Mouse (Mus musculus) lung, adult 2 months (tissue): ENCODE data around the gene Col8a2. TPM values are rescaled to one million over a fixed set of nuclear protein-coding genes. Genes with fewer than 3 reads are reported as not detected.

Experiments
- DNase-seq: peaks from one replicate; pipeline ENCODE4 v3.0.0; 2022
- H3K4me1 ChIP-seq: fragments of 200-500 bp; 2 replicates; pipeline ENCODE4 v1.6.1; 2011; ENCODE audit warnings: low read length; ENCODE audit not compliant: control insufficient read depth, insufficient read depth
- H3K4me3 ChIP-seq: fragments of 200-500 bp; replicated peaks from 2 replicates; pipeline ENCODE3; 2011; ENCODE audit warnings: low read depth, mild to moderate bottlenecking, control low read depth, low read length; ENCODE audit errors: extremely low read depth
- CTCF ChIP-seq: fragments of 200-500 bp; IDR thresholded peaks from 2 replicates; pipeline ENCODE4 v1.5.1; 2011; ENCODE audit warnings: mild to moderate bottlenecking, low read length, control low read depth; ENCODE audit not compliant: insufficient read depth
- POLR2A ChIP-seq: fragments of 200-500 bp; IDR thresholded peaks from 2 replicates; pipeline ENCODE4 v1.6.1; 2011; ENCODE audit warnings: low read depth, mild to moderate bottlenecking, control low read depth, low read length, borderline replicate concordance; ENCODE audit errors: extremely low read depth
- WGBS: fragments of 180-500 bp; shearing (Covaris S2); methylation state at CpG from one replicate; pipeline ENCODE4 v1.1.7; 2018; 5-methylcytosine and 5-hydroxymethylcytosine counted together
- polyA plus RNA-seq: library from polyadenylated mRNA; depleted of rRNA; stranded (reverse); fragments of >200 nt; gene quantifications from 2 replicates; pipeline ENCODE4 v1.2.3, GENCODE M21; 2012

Col8a2 gene
- polyA plus RNA-seq, 1 experiment: 4.4 TPM

GRCm38 (mm10) chr4:126253637-126254272, 32.8 kb upstream of the Col8a2 start:
- WGBS: 42% methylated on average over 14 of the region's 14 CpGs
- peaks cover 38% of the 10 kb centered on the region for H3K4me1 ChIP-seq
- TF ChIP-seq CTCF (no peak), POLR2A (no peak)

GRCm38 (mm10) chr4:126254315-126255112, 32.1 kb upstream of the Col8a2 start:
- DNase-seq: peak; percentile 54
- Histone ChIP-seq H3K4me3 (peak overlapping the region; percentile 86), H3K4me1 (peaks cover 43% of the 10 kb centered on the region)
- WGBS: 16% methylated on average over 9 of the region's 9 CpGs
- TF ChIP-seq CTCF (no peak), POLR2A (no peak)

More at GRCm38 (mm10) chr4:126253637-126254272, 32.8 kb upstream of the Col8a2 start:
- H3K4me3 ChIP-seq: peak overlapping the region; percentile 12
- DNase-seq: no peak

DNA sequence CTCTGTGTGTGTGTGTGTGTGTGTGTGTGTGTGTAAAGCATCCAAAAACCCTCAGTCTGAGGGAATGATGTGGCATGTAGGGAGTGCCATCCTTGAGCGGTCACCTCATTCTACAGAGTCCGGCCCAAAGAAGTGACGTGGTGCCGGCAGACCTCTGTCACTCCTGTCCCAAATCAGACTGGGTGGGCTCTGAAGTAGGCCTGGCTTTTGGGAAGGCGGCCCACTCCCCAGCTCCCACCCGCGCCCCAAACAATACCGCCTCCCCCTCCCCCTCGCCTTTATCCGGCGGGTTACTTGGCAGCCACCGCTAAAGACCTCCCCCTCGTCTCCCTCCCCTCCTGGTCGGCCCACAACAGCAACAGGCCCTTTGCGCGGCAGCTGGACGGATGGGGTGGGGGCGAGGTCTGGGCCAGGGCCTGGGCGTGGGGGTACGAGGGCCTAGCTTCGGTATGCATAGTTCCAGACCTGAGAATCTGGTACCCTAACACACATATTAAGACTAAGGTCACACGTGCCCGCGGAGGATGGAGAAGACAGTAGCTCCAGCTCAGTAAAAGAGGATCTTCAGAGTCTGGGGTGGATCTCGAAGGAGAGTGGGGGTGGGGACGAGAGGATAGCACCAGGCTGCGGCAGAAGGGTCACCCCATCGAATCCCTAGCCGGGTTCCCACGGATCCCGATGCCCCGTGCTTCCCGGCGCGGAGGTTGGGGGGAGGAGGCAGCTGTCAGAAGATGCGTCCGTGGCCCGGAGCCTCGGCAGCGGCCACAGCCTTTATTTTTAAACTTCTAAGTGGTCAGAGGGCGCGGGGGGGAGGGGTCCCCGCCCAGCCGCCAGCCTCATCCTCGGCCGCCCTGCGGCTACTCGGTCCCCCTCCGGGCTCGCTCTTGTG, 31.2 kb upstream of the Col8a2 start:
- no peak for TF ChIP-seq POLR2A
- WGBS: under 1% methylated on average over 50 of the region's 50 CpGs
- peak; percentile 55 for DNase-seq

DNA sequence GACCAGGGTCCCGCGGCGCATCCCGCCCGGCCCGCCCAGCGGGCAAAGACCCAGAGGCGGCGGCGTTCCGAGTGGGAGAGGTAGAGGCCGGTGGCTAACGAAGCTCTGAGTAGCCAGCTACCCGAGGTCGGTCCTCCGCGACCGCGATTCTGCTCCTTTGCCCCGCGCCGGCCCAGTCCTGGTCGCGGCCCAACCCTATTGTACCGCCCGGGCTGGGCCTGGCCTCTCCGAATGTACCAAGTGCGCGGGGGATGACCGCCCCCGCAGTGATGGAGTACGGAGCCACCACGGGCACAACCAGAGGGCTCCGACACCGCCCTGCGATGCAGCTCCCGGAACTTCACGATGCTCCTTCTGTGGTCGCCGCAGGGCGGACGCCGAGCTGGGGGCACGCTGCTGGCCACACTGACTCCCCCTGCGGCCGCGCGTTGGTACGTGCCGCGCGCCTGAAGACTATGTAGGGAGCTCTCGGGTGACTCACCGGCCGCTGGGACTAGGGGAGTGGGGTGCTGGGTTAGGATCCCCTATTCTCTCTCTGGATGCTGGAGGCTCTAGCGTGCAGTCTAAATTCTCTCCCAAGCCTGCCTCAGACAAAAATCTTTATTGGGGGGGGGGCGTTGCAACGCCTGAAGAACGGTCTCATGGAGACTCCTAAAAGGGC, 30.3 kb upstream of the Col8a2 start, which contains the start of gene Map7d1:
TSS of gene Map7d1 (minus strand) at position 213 of the 661 bp plus-strand sequence.
- H3K4me3 ChIP-seq: peak within 1 kb of the TSS; percentile 86
- H3K4me1 ChIP-seq: peaks cover 42% of the 10 kb centered on the region
- under 1% methylated on average over 59 of the region's 59 CpGs for WGBS
- TF ChIP-seq POLR2A: peak; percentile 99
- TF ChIP-seq CTCF: no peak
- DNase-seq: peak; percentile 95

More for the DNA sequence above, 31.2 kb upstream of the Col8a2 start:
- H3K4me1 ChIP-seq: peaks cover 44% of the 10 kb centered on the region
- H3K4me3 ChIP-seq: peak overlapping the region; percentile 86

DNA sequence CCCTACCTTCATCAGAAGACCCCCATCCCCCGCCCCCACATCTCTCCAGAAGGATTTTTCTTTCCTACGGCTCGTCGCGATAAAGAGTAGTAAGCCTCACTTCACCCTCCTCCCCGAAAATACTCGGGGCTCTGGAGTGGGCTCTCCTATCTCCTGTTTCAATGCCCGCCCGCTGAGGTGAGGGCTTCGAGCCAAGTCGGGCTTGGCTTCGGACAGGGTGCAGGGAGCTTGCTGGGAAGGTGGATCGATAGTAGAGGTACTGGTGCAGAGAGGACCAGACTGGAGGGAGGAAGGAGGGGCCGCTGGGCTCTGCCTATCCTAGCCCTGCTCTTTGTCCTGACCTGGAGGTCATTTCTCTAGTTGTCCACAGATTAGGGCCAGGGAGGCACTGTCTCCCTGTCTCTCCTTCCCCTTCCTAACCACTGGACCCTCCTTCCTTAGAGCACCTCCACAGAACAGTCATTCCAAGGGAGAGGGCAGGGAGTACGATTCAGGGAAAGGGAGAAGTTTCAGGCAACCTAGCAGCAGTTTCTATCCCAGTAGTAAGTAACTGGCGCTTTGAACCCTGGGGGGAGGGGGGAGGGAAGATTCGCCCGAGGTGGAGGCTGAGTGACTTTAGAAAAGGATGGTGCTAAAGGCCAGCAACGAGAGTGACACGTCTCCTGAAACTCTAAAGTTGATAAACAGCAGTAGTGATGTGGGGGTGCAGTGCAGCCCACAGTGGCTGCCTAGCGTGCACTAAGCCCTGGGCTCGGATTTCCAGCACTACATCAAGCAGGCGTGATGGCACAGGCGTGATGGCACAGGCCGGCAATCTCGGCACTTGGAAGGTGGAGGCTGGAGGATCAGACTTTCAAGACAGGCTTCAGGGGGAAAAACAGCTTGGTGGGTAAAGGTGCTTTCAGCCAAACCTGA, 29.4 kb upstream of the Col8a2 start:
- Histone ChIP-seq H3K4me1 (peaks cover 43% of the 10 kb centered on the region), H3K4me3 (peak overlapping the region; percentile 86)
- TF ChIP-seq POLR2A: no peak
- no peak for TF ChIP-seq CTCF
- WGBS: 9% methylated on average over 26 of the region's 26 CpGs
- peak; percentile 55 for DNase-seq

DNA sequence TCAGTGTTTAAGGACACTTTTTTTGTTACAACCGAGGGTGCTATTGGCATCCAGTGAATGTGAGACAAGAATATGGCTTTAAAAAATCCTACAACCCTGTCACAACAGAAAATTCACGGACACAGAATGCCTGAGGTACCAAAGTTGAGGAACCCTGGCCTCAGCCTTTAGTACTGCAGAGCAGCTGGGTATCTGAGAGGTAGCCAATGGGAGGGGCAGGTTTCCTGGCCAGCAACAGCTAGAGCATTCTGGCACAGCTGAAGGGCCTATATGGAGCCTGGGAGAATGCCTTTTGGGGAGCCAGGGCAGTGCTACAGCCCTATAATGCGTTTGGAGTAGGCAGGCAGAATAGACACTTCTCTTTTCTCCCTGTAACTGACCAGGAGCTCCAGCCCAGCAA, 27.5 kb upstream of the Col8a2 start:
- Histone ChIP-seq H3K4me3 (no peak overlapping the region), H3K4me1 (peaks cover 37% of the 10 kb centered on the region)
- 17% methylated on average over 3 of the region's 3 CpGs for WGBS
- no peak for DNase-seq
- no peak for TF ChIP-seq POLR2A
- TF ChIP-seq CTCF: no peak

DNA sequence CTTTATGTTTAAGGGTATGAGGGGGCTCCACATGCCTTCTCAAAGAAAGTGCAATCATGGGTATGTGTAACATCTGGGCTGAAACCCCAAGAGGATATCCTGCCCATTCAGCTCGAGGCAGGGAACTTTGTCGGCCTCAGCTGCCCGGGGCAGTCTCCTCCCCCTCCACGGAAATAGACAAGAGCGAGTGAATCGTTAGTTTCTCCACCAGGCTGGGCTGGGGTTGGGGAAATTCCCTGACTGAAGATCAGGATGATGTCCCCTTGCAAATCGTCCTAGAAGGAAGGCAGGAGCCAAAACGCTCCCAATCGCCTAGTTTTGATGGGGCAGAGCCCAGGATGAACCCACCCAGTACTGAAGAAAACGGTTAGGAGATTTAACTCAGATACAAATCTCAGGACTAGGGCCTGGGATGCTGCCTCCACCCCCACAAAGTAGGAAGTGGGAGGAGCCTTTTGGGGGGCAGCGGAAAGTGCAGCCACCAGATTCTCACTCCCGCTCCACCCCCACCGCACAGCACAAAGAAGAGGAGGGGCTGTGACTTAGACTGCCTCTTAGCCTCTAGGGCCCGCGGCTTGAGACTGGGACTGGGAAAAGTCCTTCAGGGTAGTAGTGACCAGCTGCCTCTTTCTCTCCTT, 27.0 kb upstream of the Col8a2 start:
- Histone ChIP-seq H3K4me3 (peak overlapping the region; percentile 31), H3K4me1 (peaks cover 32% of the 10 kb centered on the region)
- TF ChIP-seq POLR2A: peak; percentile 69; the same call in 1 of the 2 replicates
- no peak for TF ChIP-seq CTCF
- DNase-seq: peak; percentile 71
- 3% methylated on average over 15 of the region's 15 CpGs for WGBS
